Mouse (Mus musculus) brown adipose tissue, adult 24 weeks (tissue): ENCODE data around the gene Hrh2. TPM values are rescaled to one million over a fixed set of nuclear protein-coding genes. Genes with fewer than 3 reads are reported as not detected.

Experiments used
- H3K27ac ChIP-seq: fragments of 200-500 bp; replicated peaks from 2 replicates; pipeline ENCODE4 v1.5.1; 2012; ENCODE audit warnings: low read depth, mild to moderate bottlenecking, low read length
- H3K4me1 ChIP-seq: fragments of 200-500 bp; 2 replicates; pipeline ENCODE4 v1.6.1; 2012; ENCODE audit warnings: low read length, mixed read lengths; ENCODE audit not compliant: control insufficient read depth, insufficient read depth, insufficient read length
- H3K4me3 ChIP-seq: fragments of 200-500 bp; 2 replicates; pipeline ENCODE4 v1.5.1; 2012; ENCODE audit warnings: low read depth, mild to moderate bottlenecking, low read length, moderate library complexity; ENCODE audit not compliant: insufficient read depth
- polyA plus RNA-seq: library from polyadenylated mRNA; stranded (reverse); fragments of >200 nt; gene quantifications from 2 replicates; pipeline ENCODE4 v1.2.4, GENCODE M21; 2012; ENCODE audit not compliant: missing spikeins, insufficient read depth, insufficient read length

Hrh2 gene
- polyA plus RNA-seq, 1 experiment: 0.87 TPM

- peaks cover 20% of the 10 kb centered on the region for H3K4me1 ChIP-seq
- H3K4me3 ChIP-seq: no peak overlapping the region
- H3K27ac ChIP-seq: no peak overlapping the region; the same call in none of the 2 replicates
Observed at GRCm38 (mm10) chr13:54167036-54167435, 24.9 kb upstream of the Hrh2 start.

GRCm38 (mm10) chr13:54168675-54169074, 23.3 kb upstream of the Hrh2 start:
- H3K4me1 ChIP-seq: peaks cover 26% of the 10 kb centered on the region
- H3K27ac ChIP-seq: peak overlapping the region; percentile 36; the same call in 1 of the 2 replicates
- no peak overlapping the region for H3K4me3 ChIP-seq

GRCm38 (mm10) chr13:54170288-54170687, 21.6 kb upstream of the Hrh2 start:
- no peak overlapping the region for H3K4me3 ChIP-seq
- peak overlapping the region; percentile 43 for H3K27ac ChIP-seq
- peaks cover 27% of the 10 kb centered on the region for H3K4me1 ChIP-seq

- 0 out of 2 replicates have a peak overlapping the region, but pooled peaks have one; percentile 31 for H3K27ac ChIP-seq
- H3K4me3 ChIP-seq: no peak overlapping the region
- H3K4me1 ChIP-seq: peaks cover 22% of the 10 kb centered on the region
Observed at GRCm38 (mm10) chr13:54171346-54171745, 20.6 kb upstream of the Hrh2 start.

- H3K27ac ChIP-seq: peak overlapping the region; percentile 31; the same call in 1 of the 2 replicates
- H3K4me3 ChIP-seq: no peak overlapping the region
- H3K4me1 ChIP-seq: peaks cover 22% of the 10 kb centered on the region
Observed at GRCm38 (mm10) chr13:54171761-54172160, 20.2 kb upstream of the Hrh2 start.

- no peak overlapping the region for H3K4me3 ChIP-seq
- peak overlapping the region; percentile 46; the same call in 1 of the 2 replicates for H3K27ac ChIP-seq
- peaks cover 22% of the 10 kb centered on the region for H3K4me1 ChIP-seq
Observed at GRCm38 (mm10) chr13:54173941-54174340, 18.0 kb upstream of the Hrh2 start.

- no peak overlapping the region for H3K4me3 ChIP-seq
- H3K27ac ChIP-seq: peak overlapping the region; percentile 46; the same call in 1 of the 2 replicates
Observed at GRCm38 (mm10) chr13:54174703-54175102, 17.2 kb upstream of the Hrh2 start.

GRCm38 (mm10) chr13:54175426-54175825, 16.5 kb upstream of the Hrh2 start:
- H3K4me3 ChIP-seq: no peak overlapping the region
- H3K27ac ChIP-seq: no peak overlapping the region
- peaks cover 31% of the 10 kb centered on the region for H3K4me1 ChIP-seq

More at GRCm38 (mm10) chr13:54174703-54175102, 17.2 kb upstream of the Hrh2 start:
- H3K4me1 ChIP-seq: peaks cover 25% of the 10 kb centered on the region

GRCm38 (mm10) chr13:54176406-54177020, 15.4 kb upstream of the Hrh2 start:
- H3K4me3 ChIP-seq: no peak overlapping the region
- peaks cover 36% of the 10 kb centered on the region for H3K4me1 ChIP-seq
- H3K27ac ChIP-seq: no peak overlapping the region

GRCm38 (mm10) chr13:54177346-54177745, 14.6 kb upstream of the Hrh2 start:
- Histone ChIP-seq H3K4me3 (no peak overlapping the region), H3K4me1 (peaks cover 28% of the 10 kb centered on the region), H3K27ac (no peak overlapping the region)

- Histone ChIP-seq H3K27ac (no peak overlapping the region), H3K4me1 (peaks cover 24% of the 10 kb centered on the region), H3K4me3 (no peak overlapping the region)
Observed at GRCm38 (mm10) chr13:54178647-54179046, 13.3 kb upstream of the Hrh2 start.

GRCm38 (mm10) chr13:54179971-54180370, 12.0 kb upstream of the Hrh2 start:
- H3K27ac ChIP-seq: peak overlapping the region; percentile 85
- peaks cover 19% of the 10 kb centered on the region for H3K4me1 ChIP-seq
- no peak overlapping the region for H3K4me3 ChIP-seq

- Histone ChIP-seq H3K27ac (peak overlapping the region; percentile 85), H3K4me1 (peaks cover 17% of the 10 kb centered on the region), H3K4me3 (no peak overlapping the region)
Observed at GRCm38 (mm10) chr13:54180461-54180860, 11.5 kb upstream of the Hrh2 start.

- no peak overlapping the region for H3K4me3 ChIP-seq
- no peak overlapping the region for H3K27ac ChIP-seq
- peaks cover 17% of the 10 kb centered on the region for H3K4me1 ChIP-seq
Observed at GRCm38 (mm10) chr13:54181318-54181717, 10.6 kb upstream of the Hrh2 start.

- Histone ChIP-seq H3K4me1 (peaks cover 17% of the 10 kb centered on the region), H3K27ac (no peak overlapping the region), H3K4me3 (no peak overlapping the region)
Observed at GRCm38 (mm10) chr13:54181947-54182346, 10.0 kb upstream of the Hrh2 start.

- Histone ChIP-seq H3K4me3 (no peak overlapping the region), H3K27ac (no peak overlapping the region), H3K4me1 (peaks cover under 1% of the 10 kb centered on the region; the same call in 1 of the 2 replicates)
Observed at GRCm38 (mm10) chr13:54186394-54186793, 5.5 kb upstream of the Hrh2 start.
